Mouse (Mus musculus) lung, adult 2 months (tissue): ENCODE results near the gene Efhc1.

ENCODE experiments used
- CTCF ChIP-seq: fragments of 200-500 bp; IDR thresholded peaks from 2 replicates; pipeline ENCODE4 v1.5.1; 2011; ENCODE audit warnings: mild to moderate bottlenecking, low read length, control low read depth; ENCODE audit not compliant: insufficient read depth
- POLR2A ChIP-seq: fragments of 200-500 bp; IDR thresholded peaks from 2 replicates; pipeline ENCODE4 v1.6.1; 2011; ENCODE audit warnings: low read depth, mild to moderate bottlenecking, control low read depth, low read length, borderline replicate concordance; ENCODE audit errors: extremely low read depth

GRCm38 (mm10) chr1:20981764-20982163 is 30.3 kb downstream of the Efhc1 start:
- TF ChIP-seq CTCF (no peak), POLR2A (no peak)
